Mouse (Mus musculus): ENCODE data around the gene Prdm2. TPM values are rescaled to one million over a fixed set of nuclear protein-coding genes. Genes with fewer than 3 reads are reported as not detected.

The Prdm2 gene
- total RNA-seq, 2 experiments from 2014 or later: 30.1 to 30.5 TPM

DNA sequence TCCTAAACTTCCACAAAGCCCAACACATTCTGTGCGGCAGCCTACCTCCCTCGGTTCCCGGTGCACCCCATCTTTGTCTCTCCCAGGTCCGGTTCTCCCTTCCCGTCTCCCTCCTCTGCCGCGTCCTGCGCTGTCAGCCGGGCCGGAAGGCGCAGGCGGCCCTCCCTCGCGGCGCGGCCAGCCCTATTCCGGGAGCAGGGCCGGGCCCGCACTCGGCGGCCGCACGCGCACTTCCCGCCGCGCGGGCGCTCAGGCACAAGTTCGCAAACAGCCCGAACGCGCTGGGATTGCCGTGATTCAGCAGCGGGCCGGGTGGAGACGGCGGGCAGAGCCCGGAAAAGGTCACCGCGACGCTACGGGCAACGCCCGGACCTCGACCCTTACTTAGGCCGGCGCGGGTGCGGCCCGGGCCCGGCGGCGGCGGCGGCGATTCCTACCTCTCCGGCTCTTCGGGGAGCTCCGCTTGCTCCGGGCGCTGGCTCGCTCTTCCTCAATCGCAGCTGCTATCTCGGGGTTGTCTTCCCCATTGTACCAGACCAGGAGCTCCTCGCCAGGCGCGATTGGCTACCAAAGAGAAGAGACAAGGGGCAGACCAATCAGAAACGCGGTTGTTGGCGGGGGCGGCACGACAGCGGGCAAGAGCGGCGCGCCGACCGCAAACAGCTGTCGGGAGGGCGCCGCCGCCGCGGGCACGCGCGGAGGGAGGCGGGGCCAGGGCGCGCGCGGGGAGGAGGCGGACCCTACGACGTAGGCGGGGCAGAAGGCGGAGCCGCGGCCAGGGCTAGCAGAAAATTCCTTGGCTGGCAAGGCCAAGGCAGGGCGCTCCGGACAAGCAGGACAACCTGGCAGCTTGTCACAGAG is 50.9 kb downstream of the Prdm2 start:
- intact Hi-C loops (cut with DNase I): loop anchor here (5.0 kb wide), 1 partner anchor 50 kb away; the partner anchor contains the start of gene Prdm2

DNA sequence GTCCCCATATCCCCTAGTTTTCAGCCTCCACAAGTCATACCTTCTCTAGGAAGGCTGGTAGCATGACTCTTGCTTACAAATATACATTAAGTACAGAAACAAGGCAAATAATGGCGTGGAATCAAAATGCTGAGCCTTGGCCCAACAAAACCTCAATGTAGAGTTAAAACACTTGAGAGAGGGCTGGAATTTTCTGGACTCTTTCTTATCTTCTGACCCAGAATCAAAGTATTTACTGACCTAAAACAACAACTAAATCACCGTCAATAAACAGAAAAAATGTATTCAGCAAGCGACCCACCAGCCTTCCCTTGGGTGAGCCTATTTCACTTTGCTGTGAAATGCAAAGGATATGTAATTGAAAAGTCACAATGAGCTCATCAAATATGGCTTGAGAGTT is 52.0 kb downstream of the Prdm2 start:
- intact Hi-C loops (cut with DNase I): loop anchor here (5.0 kb wide), 1 partner anchor 51 kb away; the partner anchor contains the start of gene Prdm2
- no peak for DNase-seq (ENCODE audit: extremely low spot score in 1 of 2, low spot score in 2 of 2)

More for the DNA sequence above, 50.9 kb downstream of the Prdm2 start:
- peak; percentile 99 for DNase-seq (ENCODE audit: extremely low spot score in 1 of 2, low spot score in 2 of 2)

GRCm38 (mm10) chr4:143159336-143159735 is 53.5 kb downstream of the Prdm2 start:
- no peak for DNase-seq (ENCODE audit: extremely low spot score in 1 of 2, low spot score in 2 of 2)
- intact Hi-C loops (cut with DNase I): no loop called here

DNA sequence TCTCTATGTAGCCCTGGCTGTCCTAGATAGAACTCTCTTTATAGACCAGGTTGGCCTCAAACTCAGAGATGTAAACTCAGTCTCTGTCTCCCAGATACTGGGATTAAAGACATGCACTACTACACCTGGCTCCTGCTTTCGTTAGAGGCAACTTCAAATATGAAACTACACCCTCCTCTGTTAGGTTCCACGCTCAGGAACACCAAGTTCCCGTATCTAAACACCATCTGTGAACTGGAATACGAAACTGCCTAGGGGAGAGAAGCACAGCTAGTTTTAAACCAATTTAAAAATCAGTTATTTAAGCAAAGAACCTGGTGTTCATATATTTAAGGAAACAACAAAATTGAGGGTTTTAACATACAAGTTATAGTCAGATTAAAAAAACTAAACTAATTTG is 56.9 kb downstream of the Prdm2 start:
- intact Hi-C loops (cut with DNase I): no loop called here

DNA sequence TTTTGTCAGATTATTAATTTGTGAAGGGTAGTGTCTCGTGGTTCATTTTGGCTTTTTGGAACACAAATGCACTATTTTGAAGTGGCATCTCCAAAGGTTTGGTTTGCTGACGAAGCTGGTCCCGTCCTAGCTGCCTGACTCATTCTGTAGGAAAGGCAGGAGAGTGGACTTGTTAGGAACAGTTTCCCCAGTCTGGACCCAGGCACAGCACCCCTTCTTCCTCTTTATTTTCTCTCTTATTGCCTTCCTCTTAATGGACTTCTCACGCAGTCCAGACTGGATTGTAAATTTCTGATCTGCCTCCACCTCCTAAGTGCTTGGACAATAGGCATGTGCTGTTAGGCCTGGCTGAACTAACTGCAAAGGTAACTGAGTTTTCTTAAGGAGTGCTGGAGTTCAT is 57.8 kb downstream of the Prdm2 start:
- DNase-seq (ENCODE audit: extremely low spot score in 1 of 2, low spot score in 2 of 2): no peak
- intact Hi-C loops (cut with DNase I): no loop called here

More for the DNA sequence above, 56.9 kb downstream of the Prdm2 start:
- DNase-seq (ENCODE audit: extremely low spot score in 1 of 2, low spot score in 2 of 2): no peak

GRCm38 (mm10) chr4:143154571-143154970 is 58.2 kb downstream of the Prdm2 start:
- intact Hi-C loops (cut with DNase I): no loop called here
- no peak for DNase-seq (ENCODE audit: extremely low spot score in 1 of 2, low spot score in 2 of 2)

GRCm38 (mm10) chr4:143152634-143153033 is 60.2 kb downstream of the Prdm2 start:
- intact Hi-C loops (cut with DNase I): no loop called here
- DNase-seq (ENCODE audit: extremely low spot score in 1 of 2, low spot score in 2 of 2): no peak

DNA sequence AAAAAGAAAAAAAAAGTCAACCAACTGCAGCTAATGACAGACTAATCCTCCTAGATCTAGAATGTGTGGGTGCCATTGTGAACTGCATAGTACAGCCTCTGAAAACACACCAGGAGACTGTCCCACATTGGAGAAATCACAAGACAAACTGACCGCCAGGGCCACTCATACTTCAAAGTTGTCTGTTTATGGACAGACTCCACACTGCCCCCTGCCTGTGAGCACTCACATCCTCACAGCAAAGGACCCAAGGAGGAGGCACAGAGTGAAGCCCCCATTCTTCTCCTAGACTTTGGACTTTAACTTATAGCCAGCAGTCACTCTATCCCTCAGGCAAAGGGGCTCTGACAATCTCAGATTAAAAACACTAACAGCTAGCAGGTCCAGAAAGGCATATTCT is 61.5 kb downstream of the Prdm2 start:
- intact Hi-C loops (cut with DNase I): no loop called here
- peak in 1 of 2 experiments; percentile 55 for DNase-seq (ENCODE audit: extremely low spot score in 1 of 2, low spot score in 2 of 2)

GRCm38 (mm10) chr4:143147666-143148065 is 65.1 kb downstream of the Prdm2 start:
- intact Hi-C loops (cut with DNase I): no loop called here
- no peak for DNase-seq (ENCODE audit: extremely low spot score in 1 of 2, low spot score in 2 of 2)

GRCm38 (mm10) chr4:143143615-143144014 is 69.2 kb downstream of the Prdm2 start:
- no peak for DNase-seq (ENCODE audit: extremely low spot score in 1 of 2, low spot score in 2 of 2)
- intact Hi-C loops (cut with DNase I): no loop called here

DNA sequence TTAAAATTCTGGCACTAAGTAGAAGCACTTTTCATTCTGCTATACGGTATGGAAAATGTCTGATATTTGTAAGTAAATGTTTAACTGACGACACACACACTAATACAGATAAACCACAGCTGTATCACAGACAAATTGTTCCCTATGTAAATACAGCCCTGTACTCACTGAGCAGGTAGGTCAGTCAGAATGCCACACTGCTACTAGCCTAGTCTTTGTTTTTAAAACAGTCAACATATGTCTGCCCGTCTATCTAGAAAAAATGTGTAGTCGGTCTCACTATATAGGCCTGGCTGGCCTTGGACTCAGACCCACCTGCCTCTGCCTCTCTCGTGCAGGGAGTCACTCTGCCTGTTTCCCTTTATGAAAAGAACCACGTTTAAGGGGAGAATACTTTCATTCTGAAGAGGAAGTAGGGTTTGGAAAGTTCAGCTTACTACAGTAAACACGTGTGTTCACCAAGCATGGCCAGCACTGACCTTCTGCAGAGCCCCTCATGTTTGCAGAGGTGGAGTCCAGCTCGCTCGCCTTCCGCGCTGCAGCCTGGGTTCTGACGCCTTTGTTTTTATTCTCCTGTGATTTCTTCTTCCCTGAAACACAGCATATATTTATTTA is 71.0 kb downstream of the Prdm2 start:
- intact Hi-C loops (cut with DNase I): no loop called here
- no peak for DNase-seq (ENCODE audit: extremely low spot score in 1 of 2, low spot score in 2 of 2)

DNA sequence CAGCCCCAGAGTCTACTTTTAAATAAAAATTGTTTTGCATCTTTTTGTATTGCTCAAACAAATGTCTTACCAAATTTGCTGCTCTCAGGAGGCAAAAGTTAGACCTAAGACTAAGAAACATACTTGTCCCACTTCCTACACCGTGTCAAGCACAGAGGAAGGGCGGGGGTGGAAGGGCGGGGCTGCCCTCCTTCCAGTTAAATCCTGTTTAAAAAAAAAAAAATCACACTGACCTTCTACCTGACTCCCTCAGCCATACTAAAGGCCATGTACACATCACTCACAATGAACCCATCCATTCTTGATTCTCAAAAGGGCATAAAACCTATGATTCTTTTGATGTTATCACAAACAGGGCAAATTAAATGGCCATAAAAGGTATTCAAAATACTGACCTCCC is 71.9 kb downstream of the Prdm2 start:
- intact Hi-C loops (cut with DNase I): no loop called here

GRCm38 (mm10) chr4:143132433-143132832 is 80.4 kb downstream of the Prdm2 start:
- intact Hi-C loops (cut with DNase I): no loop called here
- peak in 1 of 2 experiments; percentile 53 for DNase-seq (ENCODE audit: extremely low spot score in 1 of 2, low spot score in 2 of 2)

More for the DNA sequence above, 71.9 kb downstream of the Prdm2 start:
- DNase-seq (ENCODE audit: extremely low spot score in 1 of 2, low spot score in 2 of 2): no peak

DNA sequence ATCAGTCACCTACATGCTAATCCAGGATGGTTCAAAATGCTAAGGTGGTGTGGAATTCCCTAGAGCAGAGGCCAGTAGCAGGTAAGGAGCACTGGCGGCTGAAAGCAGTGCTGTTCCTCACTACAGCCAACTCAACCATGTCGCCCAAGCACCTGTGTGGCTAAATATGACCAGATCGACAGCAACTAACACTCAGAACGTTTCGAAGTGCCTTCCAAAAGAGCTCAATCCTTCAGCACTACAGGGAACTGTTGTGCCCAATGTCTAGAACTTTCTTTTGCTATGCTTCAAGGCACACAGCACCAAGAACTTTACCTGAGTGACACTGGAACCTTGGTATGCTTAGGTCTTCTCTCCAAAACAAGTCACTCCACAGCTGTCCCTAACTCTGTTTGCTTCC is 82.4 kb downstream of the Prdm2 start:
- no peak for DNase-seq (ENCODE audit: extremely low spot score in 1 of 2, low spot score in 2 of 2)
- intact Hi-C loops (cut with DNase I): no loop called here

DNA sequence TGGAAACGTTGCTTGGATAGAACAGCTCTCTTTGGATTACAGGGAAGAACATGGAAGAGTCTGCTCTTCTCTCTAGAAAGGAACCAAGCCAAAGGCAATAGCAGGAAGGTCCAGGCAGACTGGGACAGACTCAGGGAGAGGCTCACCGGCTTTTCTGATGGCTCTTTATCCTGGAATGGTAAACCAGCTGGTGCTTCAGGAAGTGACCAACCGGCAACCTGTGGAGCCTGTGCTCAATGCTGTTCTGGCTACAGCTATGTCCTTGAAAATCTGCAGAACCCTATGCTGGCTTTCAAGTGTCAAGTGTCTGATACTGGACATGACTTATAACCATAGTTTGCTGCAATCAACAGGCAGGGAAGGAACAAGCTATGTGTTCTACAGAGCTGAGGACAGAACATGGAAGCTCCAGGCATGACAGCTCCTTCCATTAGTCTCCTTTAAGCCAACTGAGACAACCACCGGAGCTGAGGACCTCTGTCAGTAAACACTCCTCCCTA is 83.5 kb downstream of the Prdm2 start:
- DNase-seq (ENCODE audit: extremely low spot score in 1 of 2, low spot score in 2 of 2): no peak
- intact Hi-C loops (cut with DNase I): no loop called here

DNA sequence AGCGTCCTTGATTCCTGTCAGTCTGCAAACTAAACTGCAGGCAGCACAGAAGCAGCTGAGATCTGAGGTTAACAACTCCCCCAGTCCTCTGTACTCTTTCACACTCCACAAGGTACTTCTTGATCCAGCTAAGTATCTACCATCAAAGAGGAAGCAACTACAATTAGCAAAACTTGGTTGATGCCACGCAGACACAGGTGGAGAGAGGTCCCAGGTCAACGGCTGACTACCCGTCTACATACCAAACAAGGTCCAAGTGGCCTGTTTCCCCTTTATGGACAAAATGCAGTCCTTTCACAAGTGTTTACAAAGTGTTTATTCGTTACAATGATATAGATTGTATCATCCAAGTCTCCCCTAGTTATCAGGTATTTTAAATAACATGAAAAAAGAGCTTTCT is 85.6 kb downstream of the Prdm2 start:
- intact Hi-C loops (cut with DNase I): no loop called here
- peak in 1 of 2 experiments; percentile 8 for DNase-seq (ENCODE audit: extremely low spot score in 1 of 2, low spot score in 2 of 2)

- peak in 1 of 2 experiments; percentile 27 for DNase-seq (ENCODE audit: extremely low spot score in 1 of 2, low spot score in 2 of 2)
- intact Hi-C loops (cut with DNase I): no loop called here
Observed at GRCm38 (mm10) chr4:143126476-143126875, 86.3 kb downstream of the Prdm2 start.

DNA sequence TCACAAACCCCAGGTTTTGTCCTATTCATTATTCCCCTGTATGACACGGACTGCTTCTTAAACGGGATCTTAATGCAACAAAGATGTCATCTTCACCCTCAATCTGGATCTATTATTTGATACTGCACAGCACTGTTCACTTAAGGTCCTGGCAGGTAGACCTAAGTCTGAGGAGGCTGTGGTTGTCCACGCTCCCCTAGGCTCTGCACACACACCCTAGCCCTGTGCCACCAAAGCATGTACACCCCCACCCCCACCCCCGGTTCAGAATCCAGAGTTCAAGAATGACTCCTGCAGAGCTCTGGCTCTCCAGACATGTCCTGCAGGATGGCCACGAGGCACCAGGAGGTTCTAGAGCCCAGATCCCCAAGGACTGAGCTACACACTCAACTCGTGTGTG is 87.5 kb downstream of the Prdm2 start:
- intact Hi-C loops (cut with DNase I): no loop called here
- no peak for DNase-seq (ENCODE audit: extremely low spot score in 1 of 2, low spot score in 2 of 2)

- DNase-seq (ENCODE audit: extremely low spot score in 1 of 2, low spot score in 2 of 2): peak in 1 of 2 experiments; percentile 8
- intact Hi-C loops (cut with DNase I): no loop called here
Observed at GRCm38 (mm10) chr4:143123043-143123442, 89.8 kb downstream of the Prdm2 start.

- intact Hi-C loops (cut with DNase I): no loop called here
Observed at GRCm38 (mm10) chr4:143121174-143121573, 91.6 kb downstream of the Prdm2 start.

More at GRCm38 (mm10) chr4:143121174-143121573, 91.6 kb downstream of the Prdm2 start:
- no peak for DNase-seq (ENCODE audit: extremely low spot score in 1 of 2, low spot score in 2 of 2)

Data from left cerebral cortex, postnatal 10 days (tissue).